Mouse (Mus musculus) retina, postnatal 1 day (tissue): ENCODE measurements around the gene Nup93.
"Not testable (repeated sequence)": the region's sequence is repeated elsewhere in the genome, so short reads cannot be mapped to it uniquely, and the experiment has no call there.

ENCODE experiments used
- DNase-seq: peaks from one replicate; pipeline ENCODE4 v3.0.0-alpha.2; 2012

Nup93 gene

DNA sequence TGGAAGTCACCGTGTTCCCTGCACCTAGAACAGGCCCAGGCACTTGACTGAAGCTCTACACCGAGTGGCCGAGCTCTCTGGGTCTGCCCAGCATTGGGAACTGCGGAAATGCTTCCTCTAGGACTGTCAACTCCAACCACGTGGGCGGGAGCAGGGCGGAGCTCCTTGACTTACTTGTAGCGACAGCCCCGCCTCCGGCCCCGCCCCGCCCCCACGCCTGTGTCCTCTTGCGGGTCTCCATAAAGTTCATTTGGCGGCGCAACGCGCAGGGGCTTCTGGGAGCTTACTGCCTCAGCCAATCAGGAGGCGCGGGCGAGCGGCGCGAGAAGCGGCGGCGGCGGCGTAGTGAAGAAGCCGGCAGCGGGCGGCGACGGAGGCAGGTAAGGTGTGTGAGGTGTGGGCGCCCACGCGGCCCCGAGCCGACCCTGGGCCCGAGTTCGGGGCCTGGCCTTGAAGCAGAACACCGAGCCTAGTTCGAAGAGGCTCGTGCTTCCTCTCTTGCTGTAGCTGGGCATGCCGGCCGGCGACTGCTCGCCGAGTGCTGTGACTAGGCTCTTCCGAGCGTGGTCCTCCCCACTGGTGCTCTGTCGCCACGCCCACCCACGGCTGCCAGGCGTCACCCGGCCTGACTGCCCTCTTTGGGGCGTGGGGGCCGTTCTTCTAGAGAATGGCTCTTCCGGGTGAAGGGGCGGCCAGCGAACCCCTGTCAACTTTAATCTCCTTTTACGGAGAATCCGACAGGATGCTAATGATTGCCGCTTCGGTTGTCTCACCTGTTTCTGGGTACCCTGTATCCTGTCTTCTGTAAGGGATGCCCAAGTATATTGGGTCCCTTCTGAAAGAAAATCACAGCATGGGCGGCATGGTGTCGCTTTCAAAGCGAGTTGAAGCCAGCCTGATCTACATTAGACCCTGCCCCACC is at the start of gene Nup93:
Gene Nup93 (plus strand): TSS at position 313 of the 922 bp plus-strand sequence.
- peak; percentile 99 for DNase-seq

DNA sequence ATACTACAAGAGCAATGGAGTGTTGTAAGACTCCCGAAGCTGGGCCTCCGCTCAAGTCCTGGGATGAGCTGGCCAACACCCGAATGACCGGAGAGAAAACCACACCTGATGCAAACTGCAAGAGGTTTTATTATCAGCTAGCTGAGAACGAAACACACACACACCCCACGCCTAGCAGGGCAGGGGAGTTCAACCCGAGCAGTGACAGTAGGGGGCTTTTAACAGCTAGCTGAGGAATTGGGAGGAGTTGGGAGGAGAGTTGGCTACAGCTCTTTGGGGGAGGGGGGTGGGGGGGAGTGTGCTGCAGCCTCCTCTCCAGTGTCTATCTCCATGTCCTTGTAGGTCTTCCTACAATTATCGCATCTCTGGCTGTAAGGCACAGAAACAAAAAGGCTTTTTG is 48.6 kb upstream of the Nup93 start:
- DNase-seq: not testable (repeated sequence)

DNA sequence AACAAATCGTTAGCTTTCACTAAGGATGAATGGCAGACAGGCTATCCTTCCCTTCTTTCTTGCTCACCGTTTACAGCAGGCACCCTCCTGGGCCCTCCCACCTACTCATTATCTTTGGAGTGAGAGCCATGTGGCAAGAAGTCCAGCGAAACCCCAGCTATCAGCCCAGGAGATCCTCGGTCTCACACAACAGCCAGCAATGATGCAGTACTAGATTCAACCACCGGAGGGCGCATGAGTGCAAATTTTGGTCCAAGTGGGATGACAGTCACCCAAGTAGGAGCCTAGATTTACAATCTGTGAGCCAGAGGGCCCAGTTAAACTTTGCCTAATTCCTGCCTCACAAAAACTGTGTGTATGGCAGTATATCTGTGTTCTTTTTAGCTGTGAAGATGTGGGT is 47.1 kb upstream of the Nup93 start:
- peak; percentile 89 for DNase-seq

DNA sequence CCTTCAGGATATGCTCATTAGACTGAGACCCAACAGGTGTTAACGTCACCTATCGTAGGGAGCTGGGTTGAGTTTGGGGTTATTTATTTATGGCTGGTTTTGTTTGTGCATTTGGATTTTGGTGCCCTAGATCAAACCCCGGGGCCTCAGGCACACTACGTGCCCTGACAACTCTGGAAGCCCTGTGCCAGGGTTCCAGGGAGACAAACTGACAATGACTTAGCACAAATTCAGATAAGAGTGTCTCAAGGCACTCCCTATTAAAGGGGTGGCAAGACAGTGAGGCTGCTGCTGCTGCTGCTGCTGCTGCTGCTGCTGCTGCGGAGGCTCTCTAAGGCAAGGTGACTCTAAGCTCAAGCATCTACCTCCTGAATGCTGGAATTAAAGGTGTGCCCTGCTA is 44.8 kb upstream of the Nup93 start:
- DNase-seq: no peak

DNA sequence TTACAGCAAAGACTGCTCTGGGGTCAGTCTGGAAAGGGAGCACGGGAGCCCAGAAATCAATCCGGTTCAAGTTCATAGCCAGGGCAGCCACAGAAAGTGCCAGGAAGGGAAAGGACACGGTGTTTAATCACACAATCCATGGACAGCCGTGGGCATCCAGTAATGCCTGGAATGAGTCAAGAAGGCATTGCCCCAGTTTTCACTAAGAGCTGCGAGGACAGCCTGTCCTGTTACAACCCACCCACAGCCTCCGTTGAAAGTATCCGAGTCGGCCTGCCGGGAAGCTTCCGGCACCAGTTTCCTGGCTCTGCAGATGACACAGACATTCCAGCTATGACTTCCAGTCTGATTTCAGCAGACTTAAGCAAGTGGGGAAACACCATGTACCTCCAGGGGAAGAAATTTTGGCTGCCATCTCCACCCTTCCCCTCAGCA is 43.0 kb upstream of the Nup93 start:
- no peak for DNase-seq

DNA sequence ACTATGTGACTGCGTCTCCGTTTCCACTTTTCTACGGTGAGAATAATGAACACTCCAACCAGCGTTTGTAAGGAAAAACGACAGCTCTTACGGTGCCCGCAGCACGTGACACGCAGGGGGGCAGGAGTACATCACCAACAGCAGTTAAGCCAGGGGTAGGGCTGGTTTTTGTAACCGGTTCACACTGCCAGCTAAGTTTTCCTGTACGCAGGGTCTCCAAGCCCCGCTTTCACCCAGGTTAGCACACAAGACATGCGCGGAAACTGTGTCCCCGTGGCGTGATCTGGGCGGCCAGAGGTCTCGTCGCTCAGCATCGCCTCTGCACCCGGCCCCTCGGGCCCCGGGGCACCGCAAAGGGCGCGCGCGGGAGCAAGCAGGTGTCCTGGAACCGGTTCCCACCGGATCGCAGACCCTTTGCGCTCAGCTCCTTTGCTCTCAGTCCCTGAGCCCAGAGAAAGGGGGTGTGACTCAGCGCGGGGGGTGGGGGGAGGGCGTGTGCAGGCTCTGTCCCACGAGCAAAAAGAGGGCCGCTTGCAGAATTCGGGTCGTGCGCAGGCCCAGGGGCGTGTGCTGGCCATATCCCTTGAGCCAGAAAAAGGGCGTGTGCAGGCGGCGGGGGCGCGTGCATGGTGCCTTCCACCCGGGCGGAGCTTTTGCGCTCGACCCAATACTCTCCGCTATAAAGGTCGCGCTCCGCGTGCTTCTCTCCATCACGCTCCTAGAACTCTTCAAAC is 42.1 kb upstream of the Nup93 start, which contains the start of gene Mt2:
Gene Mt2 (plus strand): TSS at position 590 of the 734 bp plus-strand sequence.
- DNase-seq: peak; percentile 78

DNA sequence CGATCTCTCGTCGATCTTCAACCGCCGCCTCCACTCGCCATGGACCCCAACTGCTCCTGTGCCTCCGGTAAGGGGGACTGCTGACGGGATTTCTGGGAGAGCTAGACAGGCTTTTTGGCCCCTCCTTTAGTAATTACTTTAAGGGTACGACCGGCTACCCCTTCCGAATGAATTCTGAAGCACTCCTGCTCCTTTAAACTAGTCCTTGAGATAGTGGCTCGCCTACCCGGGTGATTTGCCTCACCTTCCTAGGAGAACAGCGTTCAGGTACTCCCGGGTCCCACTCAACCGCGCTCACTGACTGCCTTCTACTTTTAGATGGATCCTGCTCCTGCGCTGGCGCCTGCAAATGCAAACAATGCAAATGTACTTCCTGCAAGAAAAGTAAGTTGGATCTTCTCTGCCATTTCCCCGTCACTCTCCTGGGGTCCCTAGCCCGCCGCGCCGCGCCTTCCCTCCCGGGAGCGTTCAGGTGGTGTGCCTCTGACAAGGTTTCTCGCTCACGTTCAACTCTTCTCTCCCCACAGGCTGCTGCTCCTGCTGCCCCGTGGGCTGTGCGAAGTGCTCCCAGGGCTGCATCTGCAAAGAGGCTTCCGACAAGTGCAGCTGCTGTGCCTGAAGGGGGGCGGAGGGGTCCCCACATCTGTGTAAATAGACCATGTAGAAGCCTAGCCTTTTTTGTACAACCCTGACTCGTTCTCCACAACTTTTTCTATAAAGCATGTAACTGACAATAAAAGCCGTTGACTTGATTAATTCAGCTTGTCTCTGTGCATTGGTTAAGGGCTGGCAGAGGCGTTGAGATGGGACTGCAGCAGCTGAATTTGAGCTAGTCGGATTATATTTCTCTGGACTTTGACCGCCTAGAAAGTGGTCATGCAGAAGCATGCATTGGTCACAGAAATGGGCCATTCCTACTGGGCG is 41.3 kb upstream of the Nup93 start:
- DNase-seq: no peak

DNA sequence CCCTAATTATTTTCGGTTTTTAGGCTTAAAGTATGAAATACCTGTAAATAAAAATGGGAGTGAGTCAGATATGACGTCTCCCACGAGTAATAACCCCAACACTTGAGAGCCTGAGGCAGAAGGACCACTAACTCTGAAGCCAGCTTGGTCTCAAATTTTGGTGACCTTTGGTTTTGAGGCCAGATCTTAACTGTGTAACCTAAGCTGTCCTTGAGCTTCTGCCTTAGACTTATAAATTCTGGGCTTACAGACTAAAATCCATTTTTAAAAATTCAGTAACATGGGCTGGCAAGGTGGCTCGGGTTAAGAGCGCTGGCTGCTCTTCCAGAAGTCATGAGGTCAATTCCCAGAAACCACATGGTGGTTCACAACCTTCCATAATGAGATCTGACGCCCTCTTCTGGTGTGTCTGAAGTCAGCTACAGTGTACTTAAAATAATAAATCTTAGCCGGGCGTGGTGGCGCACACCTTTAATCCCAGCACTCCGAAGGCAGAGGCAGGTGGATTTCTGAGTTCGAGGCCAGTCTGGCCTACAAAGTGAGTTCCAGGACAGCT is 40.4 kb upstream of the Nup93 start:
- DNase-seq: no peak

DNA sequence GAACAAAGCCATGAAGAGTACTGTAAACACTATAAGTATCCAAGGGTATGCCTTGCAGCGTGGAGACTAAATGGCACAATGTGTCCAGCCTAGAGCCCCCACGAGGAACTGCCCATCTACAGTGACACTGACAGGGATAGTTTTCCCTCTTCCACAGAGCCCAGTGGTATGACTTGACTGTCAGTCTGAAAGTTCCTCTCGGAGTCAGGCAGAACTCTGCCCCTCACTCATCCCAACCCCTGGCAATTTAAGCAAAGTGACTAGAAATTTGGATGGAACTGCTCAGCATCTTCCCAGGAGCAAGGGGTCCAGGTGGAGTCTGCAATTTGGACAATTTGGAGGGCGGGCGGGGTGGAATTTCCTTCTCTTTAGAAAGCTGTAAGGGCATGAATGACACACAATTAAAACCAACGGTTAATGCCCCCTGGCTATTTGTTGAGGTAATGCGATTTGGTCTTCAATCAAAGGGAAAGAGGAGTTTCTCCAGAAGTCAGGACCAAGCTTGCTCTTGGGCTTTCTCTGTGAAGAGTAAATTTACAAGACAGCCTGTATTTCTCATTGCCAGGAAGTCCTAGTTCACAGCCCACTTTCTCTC is 39.6 kb upstream of the Nup93 start:
- DNase-seq: no peak

DNA sequence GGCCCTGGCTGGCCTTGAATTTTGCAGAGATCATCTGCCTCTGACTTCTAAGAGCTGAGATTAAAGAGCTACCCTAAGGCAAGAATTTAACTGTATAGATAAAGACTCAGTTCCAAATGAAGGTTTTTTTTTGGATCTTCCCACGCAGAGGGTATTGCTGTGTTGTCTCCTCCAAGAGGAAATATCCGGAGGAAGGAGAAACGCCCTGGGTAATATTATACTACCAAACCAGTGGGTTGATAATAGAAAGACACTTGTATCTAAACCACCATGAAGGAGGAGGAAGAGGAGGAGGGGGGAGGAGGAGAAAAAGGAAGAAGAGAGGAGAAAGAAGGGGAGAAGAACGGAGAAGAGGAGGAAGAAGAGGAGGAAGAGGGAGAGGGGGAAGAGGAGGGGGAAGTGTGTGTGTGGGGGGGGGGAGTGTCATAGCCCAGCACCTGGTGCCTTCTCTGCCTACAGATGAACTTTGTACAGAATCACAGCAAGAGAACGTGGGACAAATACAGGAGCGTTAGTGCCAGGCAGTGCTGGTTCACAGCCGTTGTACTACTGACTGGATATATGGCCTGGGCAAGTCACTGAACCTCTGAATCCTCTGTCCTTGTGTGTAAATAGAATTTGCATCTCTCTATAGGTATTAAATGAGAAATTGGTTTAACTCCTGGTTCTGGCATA is 36.5 kb upstream of the Nup93 start:
- no peak for DNase-seq

DNA sequence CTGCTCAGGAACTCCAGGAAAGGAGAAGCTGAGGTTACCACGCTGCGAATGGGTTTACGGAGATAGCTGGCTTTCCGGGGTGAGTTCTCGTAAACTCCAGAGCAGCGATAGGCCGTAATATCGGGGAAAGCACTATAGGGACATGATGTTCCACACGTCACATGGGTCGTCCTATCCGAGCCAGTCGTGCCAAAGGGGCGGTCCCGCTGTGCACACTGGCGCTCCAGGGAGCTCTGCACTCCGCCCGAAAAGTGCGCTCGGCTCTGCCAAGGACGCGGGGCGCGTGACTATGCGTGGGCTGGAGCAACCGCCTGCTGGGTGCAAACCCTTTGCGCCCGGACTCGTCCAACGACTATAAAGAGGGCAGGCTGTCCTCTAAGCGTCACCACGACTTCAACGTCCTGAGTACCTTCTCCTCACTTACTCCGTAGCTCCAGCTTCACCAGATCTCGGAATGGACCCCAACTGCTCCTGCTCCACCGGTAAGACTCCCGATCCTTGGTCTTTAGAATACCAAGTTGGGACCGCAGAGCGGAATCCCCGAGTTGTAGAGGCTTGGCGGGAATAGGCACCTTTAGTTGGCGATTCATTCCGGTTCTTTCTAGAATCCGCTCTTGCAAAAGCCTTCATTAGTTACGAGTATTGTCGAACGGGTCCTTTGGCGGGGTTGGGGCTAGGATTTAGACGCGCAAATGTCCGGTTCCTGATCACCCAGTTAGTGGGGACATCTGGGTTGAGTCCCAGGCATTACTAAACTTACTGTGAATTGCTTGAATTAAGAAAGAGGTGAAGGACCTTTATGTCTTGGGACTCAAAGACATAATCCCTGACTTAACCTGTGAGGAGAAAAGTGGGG is 35.3 kb upstream of the Nup93 start, which contains the start of gene Mt1:
Gene Mt1 (plus strand): TSS at position 226 of the 856 bp plus-strand sequence.
- peak; percentile 91 for DNase-seq

DNA sequence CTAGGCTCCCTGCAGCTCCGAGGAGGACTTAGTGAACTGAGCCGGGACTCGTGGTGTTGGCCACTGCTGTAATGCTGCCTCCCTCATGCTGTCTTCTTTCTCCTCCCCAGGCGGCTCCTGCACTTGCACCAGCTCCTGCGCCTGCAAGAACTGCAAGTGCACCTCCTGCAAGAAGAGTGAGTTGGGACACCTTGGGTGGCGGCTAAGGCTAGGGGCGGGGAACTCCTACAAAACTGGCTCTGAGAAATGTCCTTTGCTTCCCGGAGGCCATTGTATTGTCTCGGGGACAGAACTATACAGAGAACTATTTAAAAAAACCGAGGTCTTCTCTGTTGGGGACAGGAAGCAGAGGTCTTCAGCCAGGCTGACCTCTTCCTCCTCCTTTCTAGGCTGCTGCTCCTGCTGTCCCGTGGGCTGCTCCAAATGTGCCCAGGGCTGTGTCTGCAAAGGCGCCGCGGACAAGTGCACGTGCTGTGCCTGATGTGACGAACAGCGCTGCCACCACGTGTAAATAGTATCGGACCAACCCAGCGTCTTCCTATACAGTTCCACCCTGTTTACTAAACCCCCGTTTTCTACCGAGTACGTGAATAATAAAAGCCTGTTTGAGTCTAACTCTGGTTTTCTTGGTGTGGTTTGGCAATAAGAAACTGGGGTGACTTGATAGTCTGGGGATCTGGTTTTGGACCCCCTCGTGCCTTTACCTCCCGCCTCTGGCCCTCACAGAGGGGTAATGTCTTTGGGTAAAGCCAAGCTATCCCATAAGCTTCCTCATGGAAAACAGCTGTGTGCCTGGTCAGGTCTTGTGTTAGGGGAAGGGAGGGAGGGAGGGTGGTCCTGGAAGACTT is 34.4 kb upstream of the Nup93 start:
- peak; percentile 31 for DNase-seq

DNA sequence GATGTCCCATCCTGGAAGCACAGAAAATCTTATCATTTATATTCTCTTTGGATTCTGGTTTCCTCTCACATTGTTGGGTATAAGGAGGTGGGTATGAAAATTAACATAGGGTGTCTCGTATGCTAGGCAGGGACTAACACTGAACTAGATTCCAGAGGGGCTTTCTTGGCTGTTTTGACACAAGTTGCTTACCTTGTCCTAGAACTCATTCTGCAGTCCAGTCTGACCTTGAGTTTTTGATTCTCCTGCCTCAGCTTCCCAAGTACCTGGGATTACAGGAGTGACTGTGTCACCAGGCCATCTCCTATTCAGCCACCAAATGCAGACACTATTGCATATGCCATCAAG is 33.8 kb upstream of the Nup93 start:
- DNase-seq: no peak

DNA sequence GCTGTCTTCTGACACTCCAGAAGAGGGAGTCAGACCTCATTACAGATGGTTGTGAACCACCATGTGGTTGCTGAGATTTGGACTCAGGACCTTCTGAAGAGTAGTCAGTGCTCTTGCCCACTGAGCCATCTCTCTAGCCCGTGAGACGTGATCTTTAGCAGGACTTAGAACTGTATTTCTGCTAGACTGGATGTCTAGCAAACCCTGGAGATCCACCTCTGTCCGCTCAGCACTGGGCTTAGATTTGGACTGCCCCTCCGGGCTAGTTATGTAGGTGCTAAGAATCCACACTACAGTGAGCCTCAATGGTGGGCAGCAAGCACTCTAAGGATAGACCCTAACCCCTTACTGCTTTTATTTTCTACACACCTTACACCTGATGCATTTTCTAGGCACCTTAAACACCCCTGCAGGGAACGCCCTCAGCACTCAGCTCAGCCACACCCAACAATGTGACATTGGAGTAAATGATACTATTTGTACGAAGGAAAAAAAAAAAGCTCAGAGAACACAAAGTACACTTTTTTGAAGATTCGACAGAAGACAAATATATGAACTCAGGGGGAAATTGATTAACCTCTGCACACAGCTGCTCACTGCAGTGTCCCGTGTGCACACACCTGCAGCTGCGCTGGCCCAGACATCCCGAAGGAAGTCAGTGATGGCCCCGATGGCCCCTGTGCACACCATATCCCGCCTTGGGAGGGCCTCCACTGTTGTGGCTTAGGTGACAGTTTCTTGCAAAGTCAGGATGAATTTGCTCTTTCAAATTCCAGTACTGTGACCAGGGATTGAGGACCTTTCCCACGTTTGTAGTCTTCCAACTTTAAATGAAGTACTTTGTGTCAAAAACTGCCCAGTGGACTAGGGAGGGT is 32.1 kb upstream of the Nup93 start:
- no peak for DNase-seq

DNA sequence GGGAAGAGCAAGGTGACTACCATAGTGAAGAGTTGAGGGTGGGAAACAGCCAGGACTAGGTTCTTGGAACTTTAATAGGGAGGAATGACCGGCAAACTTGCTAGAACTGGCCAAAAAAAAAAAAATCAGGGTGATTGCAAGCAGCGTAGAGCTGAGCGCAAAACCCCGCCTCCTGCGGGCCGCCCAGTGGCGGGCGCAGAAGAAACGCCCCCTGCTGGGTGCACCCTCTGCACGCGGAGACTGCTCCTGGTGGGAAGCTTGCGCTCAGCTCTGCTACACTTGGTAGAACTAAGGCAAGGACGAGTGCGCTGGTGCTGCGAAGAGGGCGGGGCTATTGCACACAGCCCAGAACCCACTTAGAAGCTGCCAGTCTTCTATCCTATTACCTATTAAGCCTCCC is 31.2 kb upstream of the Nup93 start:
- peak; percentile 74 for DNase-seq

DNA sequence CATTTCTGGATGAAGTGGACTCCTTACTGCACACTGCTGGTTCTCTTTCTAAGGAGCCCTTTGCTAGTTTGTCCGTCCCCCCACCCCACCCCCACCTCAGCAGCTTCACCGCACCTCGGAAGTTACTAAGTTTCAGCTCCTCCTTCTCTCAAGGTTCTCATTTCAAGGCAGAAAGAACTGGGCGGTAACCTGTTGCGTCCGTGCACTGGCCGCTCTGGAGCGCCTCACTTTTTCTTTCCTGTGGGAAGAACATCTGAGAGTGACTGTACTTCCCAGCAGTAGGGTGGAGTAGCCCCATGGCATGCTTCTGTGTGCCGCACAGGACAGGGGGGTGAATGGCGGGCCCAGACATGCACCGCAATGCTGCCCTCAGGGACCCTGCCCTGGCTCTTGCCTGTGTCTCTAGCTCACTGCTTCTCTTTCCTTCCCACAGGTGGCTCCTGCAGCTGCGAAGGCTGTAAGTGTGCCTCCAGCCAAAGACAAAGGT is 30.0 kb upstream of the Nup93 start:
- DNase-seq: no peak

DNA sequence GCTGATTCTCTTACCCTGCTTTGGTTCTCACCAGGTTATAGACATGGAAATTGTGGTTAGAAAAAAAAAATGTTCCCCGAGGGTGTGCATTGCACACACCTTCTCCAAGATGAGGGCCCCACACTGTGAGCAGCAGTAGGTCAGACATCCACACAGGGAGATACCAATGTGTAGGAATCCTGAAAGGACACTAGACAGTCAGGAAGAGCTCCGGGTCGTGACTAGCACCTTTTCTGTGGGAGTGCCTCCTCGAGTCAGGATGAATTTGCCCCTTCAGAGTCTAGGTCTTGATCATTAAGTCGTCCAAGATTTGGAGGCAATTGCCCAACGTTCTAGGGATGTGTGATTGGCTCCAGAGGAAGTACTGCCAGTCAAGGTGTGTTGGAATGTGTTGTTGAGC is 28.6 kb upstream of the Nup93 start:
- no peak for DNase-seq

DNA sequence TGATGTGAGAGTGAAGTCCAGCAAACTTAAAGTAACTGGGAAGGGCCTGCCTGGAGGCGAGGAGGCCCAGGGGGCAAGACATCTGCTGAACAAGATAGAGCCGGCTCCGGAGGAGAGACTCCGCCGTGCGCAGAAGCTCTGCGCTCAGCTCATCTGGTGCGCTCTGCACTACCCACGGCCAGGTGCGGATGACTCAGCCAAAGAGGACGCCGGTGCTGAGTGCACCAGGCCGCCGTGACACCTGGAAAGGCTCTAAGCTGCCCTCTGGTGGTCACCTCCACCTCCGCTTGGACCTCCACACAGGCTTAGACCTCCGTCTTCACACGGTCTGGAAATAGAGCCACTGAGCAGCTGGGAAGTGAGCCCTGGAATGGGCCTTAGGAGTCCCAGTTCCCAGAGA is 27.8 kb upstream of the Nup93 start:
- peak; percentile 66 for DNase-seq
